Mouse (Mus musculus) stomach, embryonic 14.5 days (tissue): ENCODE data around the gene Slco1a4. TPM values are rescaled to one million over a fixed set of nuclear protein-coding genes. Genes with fewer than 3 reads are reported as not detected.
"Not testable (repeated sequence)": the region's sequence is repeated elsewhere in the genome, so short reads cannot be mapped to it uniquely, and the experiment has no call there.

Experiments
- ATAC-seq: fragments of 200-750 bp; cut with Nextera tagmentation; 2 replicates; pipeline ENCODE4 v1.8.0; 2017; ENCODE audit warnings: low read depth, moderate TSS enrichment; ENCODE audit not compliant: insufficient number of reproducible peaks, insufficient read depth, low FRiP score
- H3K27ac ChIP-seq: fragments of 300-500 bp; sonication (generic); 2 replicates; pipeline ENCODE4 v1.5.1; 2014; ENCODE audit warnings: mild to moderate bottlenecking, low read length, moderate library complexity, mixed read lengths
- H3K27me3 ChIP-seq: fragments of 300-500 bp; sonication (generic); 2 replicates; pipeline ENCODE4 v1.6.1; 2014; ENCODE audit warnings: low read length, control low read depth, mixed read lengths; ENCODE audit not compliant: control insufficient read depth, insufficient read depth
- H3K36me3 ChIP-seq: fragments of 300-500 bp; sonication (generic); 2 replicates; pipeline ENCODE4 v1.6.1; 2014; ENCODE audit warnings: mild to moderate bottlenecking, control low read depth, low read length, moderate library complexity, mixed read lengths; ENCODE audit not compliant: control insufficient read depth, insufficient read depth
- H3K4me1 ChIP-seq: fragments of 300-500 bp; sonication (generic); 2 replicates; pipeline ENCODE4 v1.6.1; 2014; ENCODE audit warnings: low read length, control low read depth, mixed read lengths; ENCODE audit not compliant: control insufficient read depth, insufficient read depth
- H3K4me2 ChIP-seq: fragments of 300-500 bp; sonication (generic); replicated peaks from 2 replicates; pipeline ENCODE4 v1.6.1; 2014; ENCODE audit warnings: low read depth, low read length, control low read depth
- H3K4me3 ChIP-seq: fragments of 300-500 bp; sonication (generic); 2 replicates; pipeline ENCODE4 v1.5.1; 2014; ENCODE audit warnings: low read depth, low read length, control low read depth
- H3K9ac ChIP-seq: fragments of 300-500 bp; sonication (generic); replicated peaks from 2 replicates; pipeline ENCODE4 v1.6.1; 2014; ENCODE audit warnings: low read depth, mild to moderate bottlenecking, control low read depth, low read length, moderate library complexity, mixed read lengths
- H3K9me3 ChIP-seq: fragments of 300-500 bp; sonication (generic); 2 replicates; pipeline ENCODE4 v1.6.1; 2016; ENCODE audit warnings: low read depth, low read length, control low read depth; ENCODE audit not compliant: control insufficient read depth
- WGBS: fragments of 180-500 bp; shearing (Covaris S2); extraction: QIAGEN DNeasy Blood & Tissue Kit; methylation state at CpG from one replicate; pipeline ENCODE4 v1.1.7; 2014; 5-methylcytosine and 5-hydroxymethylcytosine counted together
- polyA plus RNA-seq: library from polyadenylated mRNA; unstranded; fragments of >200 nt; fragmentation: Nextera tagmentation; extraction: Ambion mirVana; gene quantifications from 2 replicates; pipeline ENCODE4 v1.2.1, GENCODE M21; 2014

Gene Slco1a4
- polyA plus RNA-seq = not detected in 2 replicates

- H3K27ac ChIP-seq = no peak within 1 kb of the TSS
- H3K4me2 ChIP-seq = no peak within 1 kb of the TSS
- ATAC-seq = no peak
- H3K27me3 ChIP-seq = no peaks in the 10 kb centered on the region
- no peak within 1 kb of the TSS for H3K4me3 ChIP-seq
- H3K9ac ChIP-seq = no peak within 1 kb of the TSS
- no peaks in the 10 kb centered on the region for H3K36me3 ChIP-seq
- no peaks in the 10 kb centered on the region for H3K9me3 ChIP-seq
- H3K4me1 ChIP-seq = no peaks in the 10 kb centered on the region
- 65% methylated on average over 2 of the region's 2 CpGs for WGBS
These were observed at the start of gene Slco1a4 for GRCm38 (mm10) chr6:141856085-141856484. Gene Slco1a4, minus strand, starts transcription at chr6:141856199.

- 76% methylated on average over 2 of the region's 2 CpGs for WGBS
- Histone ChIP-seq H3K27ac (no peak overlapping the region), H3K36me3 (no peaks in the 10 kb centered on the region), H3K4me3 (no peak overlapping the region), H3K4me2 (no peak overlapping the region), H3K4me1 (no peaks in the 10 kb centered on the region), H3K9me3 (no peaks in the 10 kb centered on the region), H3K27me3 (no peaks in the 10 kb centered on the region), H3K9ac (no peak overlapping the region)
- ATAC-seq = no peak
These were observed 42.2 kb upstream of the Slco1a4 start for GRCm38 (mm10) chr6:141898197-141898596.

- Histone ChIP-seq H3K36me3 (no peaks in the 10 kb centered on the region), H3K4me3 (no peak overlapping the region), H3K9me3 (no peaks in the 10 kb centered on the region), H3K4me1 (no peaks in the 10 kb centered on the region), H3K27me3 (no peaks in the 10 kb centered on the region), H3K27ac (no peak overlapping the region), H3K9ac (no peak overlapping the region), H3K4me2 (no peak overlapping the region)
- no peak for ATAC-seq
- 31% methylated on average over 2 of the region's 2 CpGs for WGBS
These were observed 33.7 kb upstream of the Slco1a4 start for GRCm38 (mm10) chr6:141889723-141890122.

GRCm38 (mm10) chr6:141888248-141888647, 32.2 kb upstream of the Slco1a4 start:
- Histone ChIP-seq H3K36me3 (no peaks in the 10 kb centered on the region), H3K27me3 (no peaks in the 10 kb centered on the region), H3K4me2 (no peak overlapping the region), H3K27ac (no peak overlapping the region), H3K4me1 (no peaks in the 10 kb centered on the region), H3K9ac (no peak overlapping the region), H3K9me3 (no peaks in the 10 kb centered on the region), H3K4me3 (no peak overlapping the region)
- no peak for ATAC-seq
- 71% methylated on average over 2 of the region's 2 CpGs for WGBS

- no peaks in the 10 kb centered on the region for H3K9me3 ChIP-seq
- H3K36me3 ChIP-seq = no peaks in the 10 kb centered on the region
- no peak overlapping the region for H3K27ac ChIP-seq
- no peak overlapping the region for H3K9ac ChIP-seq
- no peaks in the 10 kb centered on the region for H3K4me1 ChIP-seq
- no peak overlapping the region for H3K4me3 ChIP-seq
- H3K4me2 ChIP-seq = no peak overlapping the region
- no peak for ATAC-seq
- 53% methylated on average over 1 of the region's 1 CpGs for WGBS
- no peaks in the 10 kb centered on the region for H3K27me3 ChIP-seq
These were observed 26.6 kb upstream of the Slco1a4 start for GRCm38 (mm10) chr6:141882581-141882980.

GRCm38 (mm10) chr6:141875742-141876141, 19.7 kb upstream of the Slco1a4 start:
- H3K27ac ChIP-seq, H3K36me3 ChIP-seq, H3K9ac ChIP-seq, H3K4me2 ChIP-seq, H3K4me3 ChIP-seq, H3K4me1 ChIP-seq, H3K27me3 ChIP-seq, ATAC-seq, H3K9me3 ChIP-seq: not testable (repeated sequence)
- 68% methylated on average over 4 of the region's 4 CpGs for WGBS

GRCm38 (mm10) chr6:141871711-141872110, 15.7 kb upstream of the Slco1a4 start:
- H3K36me3 ChIP-seq = no peaks in the 10 kb centered on the region
- no peak overlapping the region for H3K4me2 ChIP-seq
- no peaks in the 10 kb centered on the region for H3K9me3 ChIP-seq
- no peak overlapping the region for H3K27ac ChIP-seq
- 49% methylated on average over 2 of the region's 2 CpGs for WGBS
- no peaks in the 10 kb centered on the region for H3K27me3 ChIP-seq
- ATAC-seq = no peak
- no peaks in the 10 kb centered on the region for H3K4me1 ChIP-seq
- H3K9ac ChIP-seq = no peak overlapping the region
- H3K4me3 ChIP-seq = no peak overlapping the region

- no peak for ATAC-seq
- no peak overlapping the region for H3K4me2 ChIP-seq
- no peaks in the 10 kb centered on the region for H3K9me3 ChIP-seq
- H3K27ac ChIP-seq = no peak overlapping the region
- H3K4me1 ChIP-seq = no peaks in the 10 kb centered on the region
- no peak overlapping the region for H3K9ac ChIP-seq
- H3K4me3 ChIP-seq = no peak overlapping the region
- no peaks in the 10 kb centered on the region for H3K36me3 ChIP-seq
- 76% methylated on average over 5 of the region's 5 CpGs for WGBS
- no peaks in the 10 kb centered on the region for H3K27me3 ChIP-seq
These were observed 12.7 kb upstream of the Slco1a4 start for GRCm38 (mm10) chr6:141868735-141869134.

GRCm38 (mm10) chr6:141866026-141866425, 10.0 kb upstream of the Slco1a4 start:
- Histone ChIP-seq H3K27ac (no peak overlapping the region), H3K4me1 (no peaks in the 10 kb centered on the region), H3K36me3 (no peaks in the 10 kb centered on the region), H3K4me3 (no peak overlapping the region), H3K9me3 (no peaks in the 10 kb centered on the region), H3K4me2 (no peak overlapping the region), H3K27me3 (no peaks in the 10 kb centered on the region), H3K9ac (no peak overlapping the region)
- WGBS = 84% methylated on average over 5 of the region's 5 CpGs
- ATAC-seq = no peak
